Mouse (Mus musculus): ENCODE results near the gene Tnip2. TPM values are rescaled to one million over a fixed set of nuclear protein-coding genes. Genes with fewer than 3 reads are reported as not detected.

The Tnip2 gene
- polyA plus RNA-seq, 1 experiment from 2014 or later: 16.2 TPM

DNA sequence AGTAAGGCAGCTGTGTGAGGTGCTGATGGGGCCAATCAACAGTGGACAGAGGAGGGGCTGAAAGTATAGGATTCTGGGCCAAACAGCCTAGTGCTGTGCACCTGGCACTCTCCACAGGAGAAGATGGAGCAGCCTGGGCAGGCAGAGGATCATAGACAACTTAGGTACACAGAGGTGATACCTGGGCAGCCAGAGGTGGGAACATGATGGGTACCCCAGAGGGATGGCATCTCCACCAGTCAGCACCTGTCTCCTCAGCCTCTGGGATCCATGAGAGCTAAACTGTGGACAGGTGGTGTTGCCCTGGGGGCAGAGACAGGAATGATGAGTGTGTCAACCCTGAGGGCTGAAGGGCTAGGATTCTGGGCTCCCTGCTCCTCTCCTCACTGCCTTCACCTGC is 10.7 kb upstream of the Tnip2 start:
- Histone ChIP-seq H3K27me3 (ENCODE audit: insufficient read depth, low read length) (no peaks in the 10 kb centered on the region), H3K4me2 (no peak overlapping the region), H3K4me1 (ENCODE audit: insufficient read depth) (no peaks in the 10 kb centered on the region), H3K27ac (ENCODE audit: low read depth) (no peak overlapping the region), H3K9ac (no peak overlapping the region), H3K36me3 (ENCODE audit: insufficient read depth) (no peaks in the 10 kb centered on the region), H3K9me3 (ENCODE audit: low read depth, low read length) (no peaks in the 10 kb centered on the region), H3K4me3 (ENCODE audit: low read depth, low read length) (no peak overlapping the region)
- ATAC-seq (ENCODE audit: insufficient read depth): no peak
- no peak for DNase-seq
- TF ChIP-seq CTCF (IDR thresholded peaks at IDR 0.05; ENCODE audit: low read depth): no peak

DNA sequence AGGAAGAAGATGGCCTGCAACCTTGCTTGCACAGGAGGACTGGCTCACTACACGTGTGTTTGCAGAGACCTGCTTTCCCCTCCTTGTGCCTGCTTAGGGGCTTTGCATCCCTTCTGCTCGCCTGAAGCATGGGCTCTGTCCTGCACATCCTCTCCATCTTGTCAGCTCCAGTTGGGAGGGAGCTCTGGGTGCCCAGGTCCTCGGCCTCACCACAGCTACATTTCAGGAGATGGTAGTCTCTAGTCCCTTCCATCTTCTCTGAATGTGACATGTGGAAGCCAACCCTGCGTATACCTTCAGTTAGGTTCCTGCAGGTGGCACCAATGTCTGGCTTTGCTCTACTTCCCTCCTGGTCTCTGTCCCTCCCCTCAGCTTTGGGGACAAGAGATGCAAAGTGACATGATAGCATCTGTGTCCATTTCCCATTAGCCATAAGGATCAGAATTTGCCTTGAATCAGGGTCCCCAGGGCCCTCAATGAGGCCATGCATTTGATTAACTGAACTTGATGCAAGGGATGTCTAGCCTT is 10.2 kb upstream of the Tnip2 start:
- H3K27me3 ChIP-seq (ENCODE audit: insufficient read depth, low read length): no peaks in the 10 kb centered on the region
- H3K4me2 ChIP-seq: no peak overlapping the region
- TF ChIP-seq CTCF (IDR thresholded peaks at IDR 0.05; ENCODE audit: low read depth): no peak
- H3K4me3 ChIP-seq (ENCODE audit: low read depth, low read length): no peak overlapping the region
- no peak overlapping the region for H3K27ac ChIP-seq (ENCODE audit: low read depth)
- ATAC-seq (ENCODE audit: insufficient read depth) (no peak), DNase-seq (no peak)
- H3K9me3 ChIP-seq (ENCODE audit: low read depth, low read length): no peaks in the 10 kb centered on the region
- no peaks in the 10 kb centered on the region for H3K4me1 ChIP-seq (ENCODE audit: insufficient read depth)
- H3K36me3 ChIP-seq (ENCODE audit: insufficient read depth): no peaks in the 10 kb centered on the region
- H3K9ac ChIP-seq: no peak overlapping the region
- 54% methylated on average over 4 of the region's 4 CpGs for WGBS

DNA sequence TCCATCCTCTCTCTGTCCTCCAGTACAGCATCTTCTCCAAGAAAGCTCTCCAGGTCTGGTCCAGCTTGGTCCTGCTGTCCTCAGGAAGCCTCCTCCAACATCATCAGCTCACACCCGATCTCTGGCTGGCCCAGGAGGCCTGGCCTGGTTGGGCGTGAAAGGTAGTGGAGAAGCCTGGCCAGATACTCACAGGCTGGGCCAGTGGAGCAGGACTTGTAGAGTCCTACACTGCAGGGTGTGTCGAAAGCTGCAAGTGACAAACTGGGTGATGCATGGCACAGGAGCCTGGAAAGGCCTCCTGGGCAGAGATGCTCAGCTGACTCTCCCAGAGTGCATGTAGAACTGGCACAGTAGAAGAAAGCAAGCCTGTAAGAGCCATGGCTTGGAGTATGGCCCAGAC is 7.5 kb upstream of the Tnip2 start:
- Histone ChIP-seq H3K27ac (ENCODE audit: low read depth) (no peak overlapping the region), H3K4me3 (ENCODE audit: low read depth, low read length) (no peak overlapping the region), H3K4me1 (ENCODE audit: insufficient read depth) (no peaks in the 10 kb centered on the region), H3K4me2 (no peak overlapping the region), H3K27me3 (ENCODE audit: insufficient read depth, low read length) (no peaks in the 10 kb centered on the region), H3K9me3 (ENCODE audit: low read depth, low read length) (no peaks in the 10 kb centered on the region), H3K9ac (no peak overlapping the region), H3K36me3 (ENCODE audit: insufficient read depth) (no peaks in the 10 kb centered on the region)
- DNase-seq (no peak), ATAC-seq (ENCODE audit: insufficient read depth) (no peak)
- TF ChIP-seq CTCF (IDR thresholded peaks at IDR 0.05; ENCODE audit: low read depth): no peak
- WGBS: 74% methylated on average over 3 of the region's 3 CpGs

GRCm38 (mm10) chr5:34520458-34521209 is 6.8 kb upstream of the Tnip2 start:
- H3K27ac ChIP-seq (ENCODE audit: low read depth): no peak overlapping the region
- no peak for ATAC-seq (ENCODE audit: insufficient read depth)
- DNase-seq: peak; percentile 20
- H3K4me1 ChIP-seq (ENCODE audit: insufficient read depth): no peaks in the 10 kb centered on the region
- H3K4me3 ChIP-seq (ENCODE audit: low read depth, low read length): no peak overlapping the region
- 49% methylated on average over 11 of the region's 11 CpGs for WGBS
- no peak overlapping the region for H3K4me2 ChIP-seq
- no peak overlapping the region for H3K9ac ChIP-seq
- no peaks in the 10 kb centered on the region for H3K9me3 ChIP-seq (ENCODE audit: low read depth, low read length)
- no peaks in the 10 kb centered on the region for H3K36me3 ChIP-seq (ENCODE audit: insufficient read depth)
- H3K27me3 ChIP-seq (ENCODE audit: insufficient read depth, low read length): no peaks in the 10 kb centered on the region
- TF ChIP-seq CTCF (IDR thresholded peaks at IDR 0.05; ENCODE audit: low read depth): no peak

- whole genome bisulfite sequencing: 75% methylated on average over 9 of the region's 9 CpGs
- Histone ChIP-seq H3K27me3 (ENCODE audit: insufficient read depth, low read length) (no peaks in the 10 kb centered on the region), H3K4me2 (no peak overlapping the region), H3K9me3 (ENCODE audit: low read depth, low read length) (no peaks in the 10 kb centered on the region), H3K27ac (ENCODE audit: low read depth) (no peak overlapping the region), H3K9ac (no peak overlapping the region), H3K4me1 (ENCODE audit: insufficient read depth) (no peaks in the 10 kb centered on the region), H3K4me3 (ENCODE audit: low read depth, low read length) (no peak overlapping the region), H3K36me3 (ENCODE audit: insufficient read depth) (no peaks in the 10 kb centered on the region)
- TF ChIP-seq CTCF (IDR thresholded peaks at IDR 0.05; ENCODE audit: low read depth): no peak
- no peak for DNase-seq
- no peak for ATAC-seq (ENCODE audit: insufficient read depth)
Measured at GRCm38 (mm10) chr5:34519389-34519910, 5.7 kb upstream of the Tnip2 start.

DNA sequence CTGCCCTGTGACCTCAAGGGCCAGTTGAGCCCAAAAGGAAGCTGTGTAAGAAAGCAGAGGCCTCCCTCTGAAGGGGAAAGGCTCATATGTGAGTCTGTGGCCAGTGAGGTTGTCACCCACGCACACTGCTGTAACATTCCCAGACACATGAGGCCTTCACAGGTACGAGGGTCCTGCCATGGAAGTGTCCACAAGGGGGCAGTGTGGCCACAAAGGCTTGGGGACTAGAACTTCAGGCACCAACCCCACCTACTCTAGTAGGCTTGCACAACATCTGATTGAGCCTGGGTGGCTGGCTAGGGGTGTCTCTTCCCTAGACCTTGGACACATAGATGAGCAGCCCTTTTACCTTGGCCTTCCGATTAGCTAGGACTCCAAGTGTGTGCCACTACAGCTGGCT is 4.1 kb upstream of the Tnip2 start:
- H3K27me3 ChIP-seq (ENCODE audit: insufficient read depth, low read length): no peaks in the 10 kb centered on the region
- ATAC-seq (ENCODE audit: insufficient read depth) (no peak), DNase-seq (peak; percentile 86)
- no peaks in the 10 kb centered on the region for H3K9me3 ChIP-seq (ENCODE audit: low read depth, low read length)
- no peaks in the 10 kb centered on the region for H3K36me3 ChIP-seq (ENCODE audit: insufficient read depth)
- no peak overlapping the region for H3K27ac ChIP-seq (ENCODE audit: low read depth)
- 22% methylated on average over 3 of the region's 3 CpGs for WGBS
- TF ChIP-seq CTCF (IDR thresholded peaks at IDR 0.05; ENCODE audit: low read depth): peak; percentile 88
- no peak overlapping the region for H3K4me3 ChIP-seq (ENCODE audit: low read depth, low read length)
- no peak overlapping the region for H3K4me2 ChIP-seq
- no peaks in the 10 kb centered on the region for H3K4me1 ChIP-seq (ENCODE audit: insufficient read depth)
- H3K9ac ChIP-seq: no peak overlapping the region

DNA sequence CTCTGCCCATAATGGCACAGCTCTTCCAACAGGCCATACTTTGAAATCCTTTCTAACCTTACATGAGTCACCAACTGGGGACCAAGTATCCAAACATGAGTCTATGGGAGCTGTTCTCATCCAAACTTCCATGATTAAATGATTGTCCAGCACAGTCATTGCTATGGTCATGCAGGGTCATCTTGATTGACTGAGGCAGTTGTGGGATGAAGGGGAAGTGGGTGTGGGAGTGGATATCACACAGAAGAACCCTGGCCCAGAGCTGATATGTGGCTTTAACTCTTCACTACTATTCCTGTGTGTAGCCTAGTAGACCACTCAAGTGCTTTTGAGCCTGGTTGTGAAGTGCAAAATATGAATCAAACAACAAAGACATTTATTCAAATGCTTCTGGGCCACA is 1.3 kb upstream of the Tnip2 start:
- no peak overlapping the region for H3K9ac ChIP-seq
- no peaks in the 10 kb centered on the region for H3K36me3 ChIP-seq (ENCODE audit: insufficient read depth)
- H3K27me3 ChIP-seq (ENCODE audit: insufficient read depth, low read length): no peaks in the 10 kb centered on the region
- ATAC-seq (ENCODE audit: insufficient read depth) (no peak), DNase-seq (no peak)
- H3K4me3 ChIP-seq (ENCODE audit: low read depth, low read length): no peak overlapping the region
- no peaks in the 10 kb centered on the region for H3K4me1 ChIP-seq (ENCODE audit: insufficient read depth)
- H3K27ac ChIP-seq (ENCODE audit: low read depth): no peak overlapping the region
- H3K4me2 ChIP-seq: no peak overlapping the region
- no peak for TF ChIP-seq CTCF (IDR thresholded peaks at IDR 0.05; ENCODE audit: low read depth)
- no peaks in the 10 kb centered on the region for H3K9me3 ChIP-seq (ENCODE audit: low read depth, low read length)
